Mouse (Mus musculus) stomach, postnatal 0 days (tissue): ENCODE measurements around the gene Tomm6.
"Not testable (repeated sequence)": the region's sequence is repeated elsewhere in the genome, so short reads cannot be mapped to it uniquely, and the experiment has no call there.

Experiments used
- CTCF ChIP-seq: IDR thresholded peaks from 2 replicates; pipeline ENCODE4 v1.5.1; 2016; ENCODE audit warnings: antibody characterized with exemption, low read depth, mild to moderate bottlenecking, moderate library complexity
- EP300 ChIP-seq: optimal IDR thresholded peaks from 2 replicates; pipeline ENCODE3; 2016; ENCODE audit warnings: antibody characterized with exemption

GRCm38 (mm10) chr17:47654346-47654745 lies 33.8 kb downstream of the Tomm6 start:
- not testable (repeated sequence) for TF ChIP-seq CTCF, EP300
